Mouse (Mus musculus) intestine, embryonic 16.5 days (tissue): Measurements from ENCODE around the gene Cgrrf1. TPM values are rescaled to one million over a fixed set of nuclear protein-coding genes. Genes with fewer than 3 reads are reported as not detected.

Experiments used
- ATAC-seq: fragments of 200-750 bp; cut with Nextera tagmentation; 2 replicates; pipeline ENCODE4 v1.8.0; 2017; ENCODE audit warnings: moderate TSS enrichment, moderate library complexity
- H3K27ac ChIP-seq: fragments of 300-500 bp; sonication (generic); 2 replicates; pipeline ENCODE4 v1.5.1; 2014; ENCODE audit warnings: mild to moderate bottlenecking, low read length
- H3K27me3 ChIP-seq: fragments of 300-500 bp; sonication (generic); replicated peaks from 2 replicates; pipeline ENCODE4 v1.6.1; 2014; ENCODE audit warnings: low read length, control low read depth, mixed read lengths; ENCODE audit not compliant: control insufficient read depth, insufficient read depth
- H3K36me3 ChIP-seq: fragments of 300-500 bp; sonication (generic); 2 replicates; pipeline ENCODE4 v1.6.1; 2014; ENCODE audit warnings: low read length, control low read depth; ENCODE audit not compliant: control insufficient read depth, insufficient read depth
- H3K4me1 ChIP-seq: fragments of 300-500 bp; sonication (generic); 2 replicates; pipeline ENCODE4 v1.6.1; 2014; ENCODE audit warnings: low read length, control low read depth, mixed read lengths; ENCODE audit not compliant: control insufficient read depth, insufficient read depth
- H3K4me2 ChIP-seq: fragments of 300-500 bp; sonication (generic); 2 replicates; pipeline ENCODE4 v1.6.1; 2014; ENCODE audit warnings: low read depth, low read length, control low read depth
- H3K4me3 ChIP-seq: fragments of 300-500 bp; sonication (generic); 2 replicates; pipeline ENCODE4 v1.5.1; 2014; ENCODE audit warnings: mild to moderate bottlenecking, low read length
- H3K9ac ChIP-seq: fragments of 300-500 bp; sonication (generic); 2 replicates; pipeline ENCODE4 v1.6.1; 2014; ENCODE audit warnings: low read depth, low read length
- H3K9me3 ChIP-seq: fragments of 300-500 bp; sonication (generic); 2 replicates; pipeline ENCODE4 v1.6.1; 2016; ENCODE audit warnings: low read length, control low read depth; ENCODE audit not compliant: control insufficient read depth
- WGBS: fragments of 180-500 bp; shearing (Covaris S2); extraction: QIAGEN DNeasy Blood & Tissue Kit; methylation state at CpG from one replicate; pipeline ENCODE4 v1.1.7; 2014; 5-methylcytosine and 5-hydroxymethylcytosine counted together
- polyA plus RNA-seq: library from polyadenylated mRNA; unstranded; fragments of >200 nt; fragmentation: Nextera tagmentation; extraction: Ambion mirVana; gene quantifications from 2 replicates; pipeline ENCODE4 v1.2.1, GENCODE M21; 2015

Cgrrf1 gene
- 21.9 and 24.0 TPM in 2 replicates for polyA plus RNA-seq

GRCm38 (mm10) chr14:46831837-46832333 is at the start of gene Cgrrf1:
TSS of gene Cgrrf1 (plus strand) at chr14:46832125.
- ATAC-seq = peak; percentile 99
- under 1% methylated on average over 32 of the region's 32 CpGs for WGBS
- Histone ChIP-seq H3K4me1 (peaks cover 6% of the 10 kb centered on the region), H3K27me3 (0 out of 2 replicates have a peak, but pooled peaks cover 3% of the 10 kb centered on the region), H3K27ac (peak within 1 kb of the TSS; percentile 79), H3K9ac (peak within 1 kb of the TSS; percentile 87), H3K4me3 (peak within 1 kb of the TSS; percentile 83), H3K9me3 (no peaks in the 10 kb centered on the region), H3K36me3 (no peaks in the 10 kb centered on the region), H3K4me2 (peak within 1 kb of the TSS; percentile 87)

DNA sequence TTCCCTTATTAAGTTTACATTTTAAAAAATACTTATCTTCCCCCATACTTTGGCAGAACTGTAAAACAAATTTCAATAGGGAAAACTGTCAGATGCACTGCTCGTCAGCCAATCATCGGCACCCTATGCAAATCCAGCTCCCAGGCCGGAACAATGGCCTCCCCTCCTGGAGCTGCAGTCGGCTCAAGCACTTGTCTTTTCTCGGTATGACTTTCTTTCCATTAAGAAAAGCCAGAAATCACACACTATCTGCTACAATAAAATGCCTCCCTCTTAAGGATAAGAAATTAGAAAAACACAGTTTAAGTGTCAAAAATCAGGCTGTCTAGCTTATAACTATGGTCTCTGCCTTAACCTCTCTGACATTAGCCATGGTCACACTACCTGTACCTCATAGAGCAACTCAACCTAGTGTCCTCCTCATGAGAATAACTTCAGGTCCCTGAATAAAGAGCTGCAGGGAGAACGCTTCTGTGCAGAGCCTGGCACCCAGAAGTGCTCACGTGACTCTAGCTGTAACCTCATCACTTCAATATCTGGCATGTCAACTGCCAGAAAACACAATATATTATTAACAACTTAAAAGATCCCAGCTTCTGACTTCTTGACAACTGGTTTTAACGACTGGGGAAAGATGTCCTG is 49.6 kb upstream of the Cgrrf1 start:
- Histone ChIP-seq H3K36me3 (peaks cover 25% of the 10 kb centered on the region), H3K4me2 (no peak overlapping the region), H3K27me3 (no peaks in the 10 kb centered on the region), H3K9ac (no peak overlapping the region), H3K4me1 (peaks cover 7% of the 10 kb centered on the region), H3K9me3 (peaks cover 4% of the 10 kb centered on the region; the same call in 1 of the 2 replicates), H3K27ac (no peak overlapping the region), H3K4me3 (no peak overlapping the region)
- no peak for ATAC-seq
- WGBS = 83% methylated on average over 8 of the region's 8 CpGs

DNA sequence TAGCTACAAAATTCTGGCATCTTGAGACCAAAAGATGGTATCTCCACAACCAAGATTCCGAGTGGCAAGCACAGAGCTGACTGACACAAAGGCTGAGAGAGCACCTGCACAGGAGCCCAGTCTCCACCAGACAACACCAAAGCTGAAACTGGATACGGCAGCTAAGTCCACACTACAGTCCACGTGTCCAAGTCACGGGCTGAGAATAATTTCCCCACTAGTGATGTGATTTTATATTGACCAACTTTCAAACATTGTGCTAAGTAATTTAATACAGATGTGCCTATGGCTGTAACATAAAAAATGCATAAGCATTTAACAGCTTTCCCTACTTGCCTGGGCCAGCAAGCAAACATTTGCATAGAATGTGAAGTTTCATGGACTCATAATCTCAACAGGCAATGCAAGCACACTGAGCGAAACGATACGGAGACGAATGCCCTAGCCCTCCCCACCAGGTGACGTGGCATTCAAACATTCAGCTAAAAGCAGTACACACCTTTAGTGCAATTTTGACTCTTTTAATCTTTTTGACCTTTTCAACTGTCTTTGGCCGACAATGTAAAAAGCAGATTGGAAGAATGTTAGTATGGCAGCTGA is 48.5 kb upstream of the Cgrrf1 start:
- H3K9me3 ChIP-seq = peaks cover 4% of the 10 kb centered on the region; the same call in 1 of the 2 replicates
- WGBS = 92% methylated on average over 10 of the region's 10 CpGs
- H3K27me3 ChIP-seq = no peaks in the 10 kb centered on the region
- H3K36me3 ChIP-seq = peaks cover 17% of the 10 kb centered on the region
- no peak overlapping the region for H3K4me3 ChIP-seq
- H3K9ac ChIP-seq = no peak overlapping the region
- no peak for ATAC-seq
- no peak overlapping the region for H3K4me2 ChIP-seq
- H3K27ac ChIP-seq = no peak overlapping the region
- H3K4me1 ChIP-seq = peaks cover 7% of the 10 kb centered on the region

- H3K4me3 ChIP-seq = no peak overlapping the region
- H3K27ac ChIP-seq = no peak overlapping the region
- H3K9me3 ChIP-seq = no peaks in the 10 kb centered on the region
- ATAC-seq = no peak
- H3K27me3 ChIP-seq = no peaks in the 10 kb centered on the region
- peaks cover 7% of the 10 kb centered on the region for H3K4me1 ChIP-seq
- no peak overlapping the region for H3K9ac ChIP-seq
- 89% methylated on average over 5 of the region's 5 CpGs for WGBS
- H3K36me3 ChIP-seq = no peaks in the 10 kb centered on the region
- no peak overlapping the region for H3K4me2 ChIP-seq
These were observed 46.7 kb upstream of the Cgrrf1 start for GRCm38 (mm10) chr14:46785247-46785646.

DNA sequence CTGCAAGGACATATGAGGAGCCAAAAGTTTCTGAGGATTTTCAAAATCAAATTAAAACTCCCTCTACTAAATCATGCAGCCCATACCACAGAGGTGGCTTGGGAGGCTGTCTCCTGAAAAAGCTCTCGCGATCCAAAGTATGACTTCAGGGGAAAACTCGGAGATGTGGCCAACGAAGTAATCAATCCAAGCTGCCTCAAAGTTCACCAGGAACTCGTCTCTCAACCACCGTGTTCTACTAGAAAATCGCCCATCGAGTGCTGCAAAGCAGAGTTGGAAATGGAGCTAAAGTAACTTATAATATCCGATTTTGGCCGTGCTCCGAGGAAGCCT is 44.5 kb upstream of the Cgrrf1 start:
- no peak for ATAC-seq
- Histone ChIP-seq H3K27ac (peak overlapping the region; percentile 98), H3K9ac (peak overlapping the region; percentile 97), H3K9me3 (no peaks in the 10 kb centered on the region), H3K4me2 (peak overlapping the region; percentile 69), H3K36me3 (no peaks in the 10 kb centered on the region), H3K27me3 (no peaks in the 10 kb centered on the region), H3K4me3 (peak overlapping the region; percentile 95), H3K4me1 (peaks cover 7% of the 10 kb centered on the region)
- WGBS = under 1% methylated on average over 11 of the region's 11 CpGs

DNA sequence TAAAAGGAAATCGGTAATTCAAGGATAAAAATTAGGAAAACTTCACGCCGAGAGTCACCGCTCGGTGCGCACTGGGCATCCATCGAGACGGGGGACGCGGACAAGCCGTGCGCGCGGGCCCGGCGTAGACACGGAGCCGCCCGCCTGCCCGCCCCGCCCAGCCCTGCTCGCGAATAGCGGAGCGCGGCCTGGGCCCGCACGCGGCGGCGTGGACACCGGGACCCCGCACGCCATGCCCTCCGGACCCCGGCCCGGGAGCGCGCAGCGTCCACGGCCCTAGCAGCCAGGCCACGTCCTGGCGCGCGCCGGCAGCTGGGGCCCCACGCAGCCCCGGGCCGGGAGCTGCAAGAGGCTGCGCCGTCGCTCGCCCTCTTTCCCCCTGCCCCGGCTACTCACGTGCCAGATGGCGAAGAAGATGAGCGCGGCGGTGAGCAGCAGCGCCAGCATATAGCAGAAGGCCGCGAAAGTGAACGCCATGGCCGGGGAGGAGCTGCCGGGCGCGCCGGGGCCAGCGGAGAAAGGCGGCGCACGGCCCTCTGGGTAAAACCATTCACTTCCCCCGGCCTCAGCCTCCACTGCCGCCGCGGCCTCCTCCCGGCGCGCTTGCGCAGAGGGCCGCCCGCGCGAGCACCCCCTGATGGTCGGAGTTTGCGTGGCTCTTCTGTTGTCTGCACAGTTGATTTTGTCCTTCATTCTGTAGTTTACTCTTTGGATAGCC is 44.0 kb upstream of the Cgrrf1 start, which contains the start of gene Cnih1:
Gene Cnih1 (minus strand): TSS at position 625 of the 718 bp plus-strand sequence.
- Histone ChIP-seq H3K4me3 (peak within 1 kb of the TSS; percentile 95), H3K9me3 (no peaks in the 10 kb centered on the region), H3K36me3 (no peaks in the 10 kb centered on the region), H3K27ac (peak within 1 kb of the TSS; percentile 98), H3K4me1 (peaks cover 7% of the 10 kb centered on the region), H3K27me3 (no peaks in the 10 kb centered on the region), H3K9ac (peak within 1 kb of the TSS; percentile 97), H3K4me2 (peak within 1 kb of the TSS; percentile 69)
- 0% methylated on average over 76 of the region's 86 CpGs for WGBS
- peak; percentile 96 for ATAC-seq

DNA sequence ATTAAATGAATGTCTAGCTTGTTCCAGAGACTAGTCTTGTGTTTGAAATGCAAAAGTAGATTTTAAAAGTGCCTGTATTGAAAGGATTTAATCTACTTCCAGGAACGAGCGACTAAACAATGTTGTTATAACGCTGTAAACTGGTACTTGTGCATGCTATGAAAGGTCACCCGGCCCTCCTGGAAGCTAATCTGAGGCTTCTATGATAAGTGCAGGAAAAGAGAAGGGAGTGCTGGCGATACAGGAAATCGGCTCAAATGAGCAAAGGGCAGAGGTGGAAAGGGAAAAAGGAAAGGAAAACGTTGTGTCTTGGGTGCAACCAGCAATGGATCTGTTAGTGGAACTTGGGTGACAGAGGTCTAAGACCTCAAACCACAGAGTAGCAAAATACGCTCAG is 43.4 kb upstream of the Cgrrf1 start:
- Histone ChIP-seq H3K4me3 (peak overlapping the region; percentile 95), H3K27me3 (no peaks in the 10 kb centered on the region), H3K9me3 (no peaks in the 10 kb centered on the region), H3K36me3 (no peaks in the 10 kb centered on the region), H3K4me1 (peaks cover 7% of the 10 kb centered on the region), H3K9ac (peak overlapping the region; percentile 6; the same call in 1 of the 2 replicates), H3K4me2 (peak overlapping the region; percentile 26), H3K27ac (peak overlapping the region; percentile 98)
- peak; percentile 72 for ATAC-seq
- 22% methylated on average over 8 of the region's 8 CpGs for WGBS

- H3K9me3 ChIP-seq = no peaks in the 10 kb centered on the region
- no peaks in the 10 kb centered on the region for H3K36me3 ChIP-seq
- H3K4me1 ChIP-seq = peaks cover 7% of the 10 kb centered on the region
- no peak overlapping the region for H3K27ac ChIP-seq
- 69% methylated on average over 4 of the region's 4 CpGs for WGBS
- no peak overlapping the region for H3K4me2 ChIP-seq
- H3K4me3 ChIP-seq = no peak overlapping the region
- no peak overlapping the region for H3K9ac ChIP-seq
- H3K27me3 ChIP-seq = no peaks in the 10 kb centered on the region
- ATAC-seq = no peak
These were observed 41.6 kb upstream of the Cgrrf1 start for GRCm38 (mm10) chr14:46790303-46790702.

GRCm38 (mm10) chr14:46790723-46791122 is 41.2 kb upstream of the Cgrrf1 start:
- H3K9ac ChIP-seq = no peak overlapping the region
- ATAC-seq = no peak
- no peak overlapping the region for H3K4me2 ChIP-seq
- H3K4me3 ChIP-seq = no peak overlapping the region
- WGBS = 90% methylated on average over 6 of the region's 6 CpGs
- H3K36me3 ChIP-seq = no peaks in the 10 kb centered on the region
- no peak overlapping the region for H3K27ac ChIP-seq
- H3K9me3 ChIP-seq = no peaks in the 10 kb centered on the region
- H3K4me1 ChIP-seq = peaks cover 7% of the 10 kb centered on the region
- no peaks in the 10 kb centered on the region for H3K27me3 ChIP-seq
